Mouse (Mus musculus) liver, postnatal 0 days (tissue): ENCODE results near the gene Iqsec3.

Experiments
- CTCF ChIP-seq: sonication (generic); IDR thresholded peaks from 2 replicates; pipeline ENCODE4 v1.5.1; 2016; ENCODE audit warnings: antibody characterized with exemption, low read depth
- EP300 ChIP-seq: IDR thresholded peaks from 2 replicates; pipeline ENCODE4 v1.6.1; 2016; ENCODE audit warnings: antibody characterized with exemption, low read depth, mild to moderate bottlenecking

- TF ChIP-seq CTCF (no peak), EP300 (no peak)
These were observed 36.4 kb upstream of the Iqsec3 start for GRCm38 (mm10) chr6:121509871-121510270.
